Mouse (Mus musculus): ENCODE data around the gene Snorc.

Snorc gene

GRCm38 (mm10) chr1:87510166-87510691 is 40.2 kb downstream of the Snorc start:
- DNase-seq (ENCODE audit: extremely low read depth, low read depth, low spot score), result no peak

GRCm38 (mm10) chr1:87510845-87511244 is 40.8 kb downstream of the Snorc start:
- DNase-seq (ENCODE audit: extremely low read depth, low read depth, low spot score), result no peak

GRCm38 (mm10) chr1:87520467-87520866 is 50.4 kb downstream of the Snorc start:
- no peak for DNase-seq (ENCODE audit: extremely low read depth, low read depth, low spot score)

- DNase-seq (ENCODE audit: extremely low read depth, low read depth, low spot score), result no peak
Observed at GRCm38 (mm10) chr1:87521523-87521922, 51.5 kb downstream of the Snorc start.

DNA sequence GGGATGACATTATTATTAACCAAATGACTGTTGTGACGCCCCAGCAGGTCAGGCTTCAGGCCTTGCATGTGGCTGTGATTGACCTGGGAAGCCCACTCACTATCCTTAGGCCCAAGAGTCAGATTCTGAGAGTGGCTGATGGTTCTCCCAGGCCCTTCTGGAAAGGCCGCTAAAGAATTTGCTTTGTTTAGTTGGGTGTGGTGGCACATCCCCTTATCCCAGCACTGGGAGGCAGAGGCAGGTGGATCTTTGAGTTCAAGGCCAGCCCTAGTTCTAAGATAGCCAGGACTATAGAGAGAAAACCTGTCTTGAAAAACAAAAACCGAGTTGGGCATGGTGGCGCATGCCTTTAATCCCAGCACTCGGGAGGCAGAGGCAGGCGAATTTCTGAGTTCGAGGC is 55.0 kb downstream of the Snorc start:
- DNase-seq (ENCODE audit: extremely low read depth, low read depth, low spot score), result no peak

Data from fat pad, adult 2 months (tissue).